Mouse (Mus musculus) ES-E14 (cell line): Measurements from ENCODE around the gene Phldb1. TPM values are rescaled to one million over a fixed set of nuclear protein-coding genes. Genes with fewer than 3 reads are reported as not detected.
"Not testable (repeated sequence)": the region's sequence is repeated elsewhere in the genome, so short reads cannot be mapped to it uniquely, and the experiment has no call there.

Experiments
- DNase-seq: peaks from one replicate; pipeline ENCODE4 v3.0.0-alpha.2; 2013; ENCODE audit warnings: low read depth, low spot score
- H3K27ac ChIP-seq: 2 replicates; pipeline ENCODE4 v1.5.1; 2012; ENCODE audit warnings: low read depth, mild to moderate bottlenecking, low read length, moderate library complexity, mixed read lengths; ENCODE audit not compliant: poor library complexity, insufficient read depth, severe bottlenecking
- H3K36me3 ChIP-seq: 2 replicates; pipeline ENCODE4 v1.6.1; 2012; ENCODE audit warnings: mild to moderate bottlenecking, low read length, moderate library complexity, mixed read lengths; ENCODE audit not compliant: control insufficient read depth, poor library complexity, insufficient read depth, severe bottlenecking
- H3K4me1 ChIP-seq, 2 experiments: fragments of 150-350 bp in 1 of 2; sonication (generic) in 1 of 2; 2 replicates each; pipeline ENCODE4 v1.6.1; 2012; ENCODE audit warnings: low read length in 2 of 2, mild to moderate bottlenecking in 1 of 2, mixed read lengths in 1 of 2; ENCODE audit not compliant: control insufficient read depth in 2 of 2, insufficient read depth in 2 of 2, poor library complexity in 1 of 2
- H3K4me3 ChIP-seq, 2 experiments: fragments of 150-350 bp in 1 of 2; sonication (generic) in 1 of 2; 2 replicates each; pipeline ENCODE4 v1.5.1; 2012; ENCODE audit warnings: low read length in 2 of 2, low read depth in 1 of 2, mild to moderate bottlenecking in 1 of 2, mixed read lengths in 1 of 2; ENCODE audit not compliant: insufficient read depth in 1 of 2, poor library complexity in 1 of 2, severe bottlenecking in 1 of 2
- H3K9ac ChIP-seq: 2 replicates; pipeline ENCODE4 v1.6.1; 2012; ENCODE audit warnings: low read depth, mild to moderate bottlenecking, low read length, mixed read lengths; ENCODE audit not compliant: poor library complexity, insufficient read depth, severe bottlenecking
- H3K9me3 ChIP-seq: fragments of 150-350 bp; sonication (generic); 2 replicates; pipeline ENCODE4 v1.6.1; 2012; ENCODE audit warnings: low read depth, mild to moderate bottlenecking, low read length; ENCODE audit not compliant: control insufficient read depth, insufficient read depth
- CHD2 ChIP-seq: IDR thresholded peaks from 2 replicates; pipeline ENCODE4 v1.6.1; 2014; ENCODE audit warnings: mild to moderate bottlenecking, low read depth, low read length, inconsistent platforms
- HCFC1 ChIP-seq: IDR thresholded peaks from 2 replicates; pipeline ENCODE4 v1.6.1; 2012; ENCODE audit warnings: low read length, inconsistent platforms, borderline replicate concordance; ENCODE audit not compliant: insufficient read depth
- MAFK ChIP-seq: IDR thresholded peaks from 2 replicates; pipeline ENCODE4 v1.6.1; 2014; ENCODE audit warnings: mild to moderate bottlenecking, low read depth, low read length, inconsistent platforms; ENCODE audit not compliant: insufficient read depth
- ZC3H11A ChIP-seq: IDR thresholded peaks from 2 replicates; pipeline ENCODE4 v1.6.1; 2012; ENCODE audit warnings: low read depth, mild to moderate bottlenecking, inconsistent platforms, low read length, borderline replicate concordance
- ZNF384 ChIP-seq: IDR thresholded peaks from 2 replicates; pipeline ENCODE4 v1.6.1; 2012; ENCODE audit warnings: low read depth, low read length, inconsistent platforms
- in situ Hi-C, 2 experiments: fragments of 600-800 bp; cut with MboI; formaldehyde crosslinking; loops; one replicate each; pipeline ENCODE4 v1.15.1; 2025; ENCODE audit warnings: low sequenced_read_pairs in 2 of 2, inconsistent platforms in 1 of 2; ENCODE audit not compliant: unreplicated experiment in 2 of 2
- total RNA-seq: library from RNA; depleted of rRNA; stranded (reverse); fragments of 300-350 nt; gene quantifications from 2 replicates; pipeline ENCODE4 v1.2.3, GENCODE M21; 2012; rRNA removed

Phldb1 gene
- total RNA-seq, 1 experiment = 44.0 TPM

- Histone ChIP-seq H3K9ac (no peak overlapping the region), H3K9me3 (no peaks in the 10 kb centered on the region), H3K27ac (no peak overlapping the region), H3K36me3 (peaks cover 16% of the 10 kb centered on the region), H3K4me3 (no peak overlapping the region), H3K4me1 (peaks cover 0 to 2% of the 10 kb centered on the region in 2 experiments; a peak in 3 of 4 replicates)
- no peak for DNase-seq
- in situ Hi-C loops = no loop called here
- TF ChIP-seq HCFC1 = no peak
- no peak for TF ChIP-seq ZC3H11A
- no peak for TF ChIP-seq CHD2
- no peak; the same call in 1 of the 2 replicates for TF ChIP-seq ZNF384
- no peak for TF ChIP-seq MAFK
Measured at GRCm38 (mm10) chr9:44640646-44641357, 94.2 kb downstream of the Phldb1 start.

GRCm38 (mm10) chr9:44640028-44640427 is 95.0 kb downstream of the Phldb1 start:
- H3K36me3 ChIP-seq = peaks cover 22% of the 10 kb centered on the region
- H3K4me1 ChIP-seq, H3K9ac ChIP-seq, H3K27ac ChIP-seq, DNase-seq, H3K4me3 ChIP-seq, H3K9me3 ChIP-seq, in situ Hi-C loops: not testable (repeated sequence)

- H3K9ac ChIP-seq, H3K4me1 ChIP-seq, DNase-seq, H3K27ac ChIP-seq, H3K9me3 ChIP-seq, H3K4me3 ChIP-seq, in situ Hi-C loops: not testable (repeated sequence)
- peaks cover 25% of the 10 kb centered on the region for H3K36me3 ChIP-seq
Measured at GRCm38 (mm10) chr9:44638726-44639125, 96.3 kb downstream of the Phldb1 start.

GRCm38 (mm10) chr9:44637551-44638169 is 97.3 kb downstream of the Phldb1 start:
- TF ChIP-seq ZNF384 (no peak), HCFC1 (no peak), MAFK (no peak)
- Histone ChIP-seq H3K9ac (no peak overlapping the region), H3K4me1 (no peaks in the 10 kb centered on the region; a peak in 1 of 4 replicates), H3K36me3 (peaks cover 27% of the 10 kb centered on the region), H3K27ac (no peak overlapping the region), H3K9me3 (no peaks in the 10 kb centered on the region), H3K4me3 (no peak overlapping the region)
- no peak for DNase-seq
- in situ Hi-C loops = no loop called here

Other genes starting within 250 kb of the Phldb1 start
- 0.21 and 0.31 TPM in 2 replicates for gene Cxcr5, start 173.3 kb downstream of the Phldb1 start, total RNA-seq
- gene Ddx6, start 130.3 kb downstream of the Phldb1 start, total RNA-seq = 34.9 and 52.7 TPM in 2 replicates
- not detected in 2 replicates for gene Treh, start 62.0 kb downstream of the Phldb1 start, total RNA-seq
- 46.4 and 72.3 TPM in 2 replicates for gene Arcn1, start 32.6 kb upstream of the Phldb1 start, total RNA-seq
- gene Ift46, start 32.7 kb upstream of the Phldb1 start, total RNA-seq = 49.1 and 64.4 TPM in 2 replicates
- gene Tmem25, start 64.1 kb upstream of the Phldb1 start, total RNA-seq = 0.54 and 1.0 TPM in 2 replicates
- 0.80 and 2.2 TPM in 2 replicates for gene Ttc36, start 67.9 kb upstream of the Phldb1 start, total RNA-seq
- 23.6 and 25.2 TPM in 2 replicates for gene Kmt2a, start 146.1 kb upstream of the Phldb1 start, total RNA-seq
- 664 and 732 TPM in 2 replicates for gene Atp5l, start 185.5 kb upstream of the Phldb1 start, total RNA-seq
- 46.5 and 56.3 TPM in 2 replicates for gene Ube4a, start 230.4 kb upstream of the Phldb1 start, total RNA-seq
- gene Cd3g, start 245.2 kb upstream of the Phldb1 start, total RNA-seq = 0.27 TPM in 1 of 2 replicates, not detected in the other
- gene Cd3d, start 246.6 kb upstream of the Phldb1 start, total RNA-seq = not detected in 2 replicates